Mouse (Mus musculus): ENCODE data around the gene Rtl10. TPM values are rescaled to one million over a fixed set of nuclear protein-coding genes. Genes with fewer than 3 reads are reported as not detected.
A peak's percentile ranks its signal among the peaks of the same experiment; 100 is the strongest.

Gene Rtl10
- polyA plus RNA-seq, 1 experiment from 2014 or later, result 4.5 TPM

DNA sequence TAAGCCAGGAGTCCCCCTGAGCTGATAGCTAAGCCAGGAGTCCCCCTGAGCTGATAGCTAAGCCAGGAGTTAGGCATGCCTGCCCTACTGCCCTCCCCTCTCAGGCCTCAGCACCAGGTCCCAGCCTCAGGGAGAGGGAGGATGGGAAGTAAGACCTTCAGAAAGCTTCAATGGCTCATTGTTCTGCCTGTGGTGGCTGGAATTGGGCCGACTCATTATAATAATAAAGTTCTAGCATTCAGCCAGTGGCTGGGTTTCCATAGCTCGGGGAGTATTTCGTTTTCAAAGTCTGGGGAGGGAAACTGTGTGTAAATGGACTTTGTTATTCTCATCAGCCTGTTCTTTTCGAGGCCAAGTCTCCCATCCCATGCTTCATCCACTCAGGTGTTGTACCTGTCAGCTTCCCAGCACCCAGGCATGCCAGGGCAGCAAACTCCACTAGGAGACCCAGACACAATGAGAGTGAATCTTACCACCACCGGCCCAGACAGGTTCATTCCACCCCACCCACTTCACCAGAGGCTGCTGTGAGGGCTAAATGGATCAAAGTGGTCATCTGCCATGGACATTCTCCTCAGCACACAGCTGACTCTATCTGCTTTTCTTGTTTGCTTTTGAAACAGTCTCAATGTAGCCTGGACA lies 13.8 kb upstream of the Rtl10 start:
- no peaks in the 10 kb centered on the region for H3K36me3 ChIP-seq
- no peak overlapping the region for H3K9ac ChIP-seq
- peaks cover 20% of the 10 kb centered on the region for H3K4me1 ChIP-seq (replicated peaks)
- no peak overlapping the region for H3K4me3 ChIP-seq
- H3K9me3 ChIP-seq, result no peaks in the 10 kb centered on the region
- peak; percentile 15; the same call in 1 of the 2 replicates for ATAC-seq (ENCODE audit: low read depth)
- no peak overlapping the region for H3K4me2 ChIP-seq
- H3K27ac ChIP-seq (replicated peaks), result no peak overlapping the region
- no peaks in the 10 kb centered on the region; the same call in 1 of the 2 replicates for H3K27me3 ChIP-seq
- 24% methylated on average over 5 of the region's 5 CpGs for WGBS

DNA sequence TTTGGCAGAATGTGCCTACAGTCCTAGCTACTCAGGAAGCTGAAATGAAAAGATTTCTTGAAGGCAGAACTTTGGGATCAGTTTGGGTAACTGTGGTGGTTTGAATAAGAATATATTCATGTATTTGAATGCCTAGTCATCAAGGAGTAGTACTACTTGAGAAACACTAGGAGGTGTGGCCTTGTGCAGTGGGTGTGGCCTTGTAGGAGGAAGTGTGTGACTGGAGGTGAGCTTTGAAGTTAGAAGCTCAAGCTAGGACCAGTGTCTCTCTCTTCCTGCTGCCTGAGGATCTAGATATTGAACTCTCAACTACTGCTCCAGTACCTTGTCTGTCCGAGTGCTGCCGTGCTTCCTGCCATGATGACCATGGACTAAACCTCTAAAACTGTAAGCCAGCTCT lies 12.6 kb upstream of the Rtl10 start:
- no peak overlapping the region for H3K27ac ChIP-seq (replicated peaks)
- no peaks in the 10 kb centered on the region; the same call in 1 of the 2 replicates for H3K27me3 ChIP-seq
- no peaks in the 10 kb centered on the region for H3K9me3 ChIP-seq
- no peak overlapping the region for H3K4me3 ChIP-seq
- ATAC-seq (ENCODE audit: low read depth), result no peak
- peaks cover 20% of the 10 kb centered on the region for H3K4me1 ChIP-seq (replicated peaks)
- no peaks in the 10 kb centered on the region for H3K36me3 ChIP-seq
- no peak overlapping the region for H3K4me2 ChIP-seq
- H3K9ac ChIP-seq, result no peak overlapping the region
- 92% methylated on average over 2 of the region's 2 CpGs for WGBS

DNA sequence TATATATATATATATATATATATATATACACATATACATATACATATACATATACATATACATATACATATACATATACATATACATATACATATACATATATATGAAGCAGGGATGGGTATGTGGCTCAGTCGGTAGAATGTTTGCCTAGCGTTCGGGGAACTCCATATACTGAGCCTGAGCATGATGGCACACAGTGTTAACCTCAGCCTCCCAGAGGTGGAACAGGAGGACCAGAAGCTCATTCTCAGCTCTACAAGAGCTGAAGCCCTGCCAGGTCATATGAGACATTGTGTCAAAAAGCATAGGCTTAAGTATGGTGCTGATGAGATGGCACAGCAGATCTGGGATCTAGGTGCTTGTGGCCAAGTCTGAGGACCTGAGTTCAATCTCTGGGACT lies 8.4 kb upstream of the Rtl10 start:
- Histone ChIP-seq H3K9me3 (no peaks in the 10 kb centered on the region; the same call in 1 of the 2 replicates), H3K27ac (replicated peaks) (no peak overlapping the region), H3K27me3 (no peaks in the 10 kb centered on the region), H3K9ac (no peak overlapping the region), H3K4me3 (no peak overlapping the region), H3K4me2 (no peak overlapping the region), H3K36me3 (no peaks in the 10 kb centered on the region), H3K4me1 (replicated peaks) (no peaks in the 10 kb centered on the region)
- ATAC-seq (ENCODE audit: low read depth), result no peak
- WGBS, result 96% methylated on average over 3 of the region's 3 CpGs

DNA sequence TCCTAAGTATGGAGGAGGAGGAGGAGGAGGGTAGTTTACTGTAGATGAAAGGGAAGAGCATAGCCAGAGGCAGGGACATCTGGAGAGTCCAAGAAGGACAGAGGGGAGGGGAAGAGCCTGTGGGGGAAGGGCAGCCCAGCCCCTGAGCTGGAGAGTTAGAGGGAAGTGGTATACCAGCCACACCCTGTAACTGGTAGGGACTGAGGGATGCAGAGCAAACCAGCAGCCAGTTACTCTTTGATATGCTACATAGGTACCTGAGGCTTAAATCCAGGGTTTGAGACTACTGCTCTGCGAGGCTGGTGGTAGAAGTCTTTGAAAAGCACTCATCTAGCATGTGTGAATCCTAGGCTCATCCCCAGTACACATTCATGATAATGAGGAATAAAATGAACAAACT lies 7.8 kb upstream of the Rtl10 start:
- no peak overlapping the region for H3K27ac ChIP-seq (replicated peaks)
- no peaks in the 10 kb centered on the region; the same call in 1 of the 2 replicates for H3K9me3 ChIP-seq
- WGBS, result 66% methylated on average over 1 of the region's 1 CpGs
- no peak for ATAC-seq (ENCODE audit: low read depth)
- H3K4me3 ChIP-seq, result no peak overlapping the region
- no peaks in the 10 kb centered on the region for H3K36me3 ChIP-seq
- no peaks in the 10 kb centered on the region for H3K27me3 ChIP-seq
- no peak overlapping the region for H3K4me2 ChIP-seq
- no peaks in the 10 kb centered on the region for H3K4me1 ChIP-seq (replicated peaks)
- no peak overlapping the region for H3K9ac ChIP-seq

DNA sequence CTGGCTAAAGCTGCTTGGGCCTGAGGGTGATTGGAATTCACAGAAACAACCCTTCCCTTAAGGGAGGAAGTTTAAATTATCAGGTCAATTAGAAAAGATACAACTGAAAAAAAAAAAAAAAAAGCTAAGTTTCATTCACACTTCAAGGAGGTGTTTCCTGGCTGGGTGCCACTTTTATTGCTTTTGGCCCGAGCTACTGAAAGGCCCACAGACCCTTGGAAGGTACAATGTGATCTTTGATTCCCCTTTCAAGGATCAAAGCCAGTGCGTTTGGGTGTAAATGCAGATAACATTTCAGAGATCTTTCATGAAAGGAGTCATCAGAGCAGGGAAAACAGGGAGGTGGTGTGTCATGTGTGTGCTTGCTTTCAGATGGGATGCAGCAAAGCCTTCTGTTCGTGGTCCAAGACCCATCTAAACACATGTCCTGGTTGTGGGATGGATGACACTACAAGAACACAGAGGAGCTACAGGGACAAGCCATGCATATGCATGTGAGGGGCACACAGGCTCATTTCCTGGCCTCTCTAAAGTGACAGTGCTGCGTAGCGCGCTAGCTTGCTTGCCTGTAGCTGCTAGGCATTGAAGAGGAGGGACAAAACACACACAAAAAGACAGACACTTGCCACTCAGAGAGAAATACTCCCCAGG lies 711 bp upstream of the Rtl10 start:
- Histone ChIP-seq H3K36me3 (peaks cover 16% of the 10 kb centered on the region), H3K27ac (replicated peaks) (peak overlapping the region; percentile 95), H3K9me3 (no peaks in the 10 kb centered on the region; the same call in 1 of the 2 replicates), H3K9ac (peak overlapping the region; percentile 81), H3K27me3 (no peaks in the 10 kb centered on the region), H3K4me3 (peak overlapping the region; percentile 79), H3K4me1 (replicated peaks) (peaks cover 27% of the 10 kb centered on the region), H3K4me2 (peak overlapping the region; percentile 80)
- ATAC-seq (ENCODE audit: low read depth), result peak; percentile 66
- 4% methylated on average over 6 of the region's 6 CpGs for WGBS

DNA sequence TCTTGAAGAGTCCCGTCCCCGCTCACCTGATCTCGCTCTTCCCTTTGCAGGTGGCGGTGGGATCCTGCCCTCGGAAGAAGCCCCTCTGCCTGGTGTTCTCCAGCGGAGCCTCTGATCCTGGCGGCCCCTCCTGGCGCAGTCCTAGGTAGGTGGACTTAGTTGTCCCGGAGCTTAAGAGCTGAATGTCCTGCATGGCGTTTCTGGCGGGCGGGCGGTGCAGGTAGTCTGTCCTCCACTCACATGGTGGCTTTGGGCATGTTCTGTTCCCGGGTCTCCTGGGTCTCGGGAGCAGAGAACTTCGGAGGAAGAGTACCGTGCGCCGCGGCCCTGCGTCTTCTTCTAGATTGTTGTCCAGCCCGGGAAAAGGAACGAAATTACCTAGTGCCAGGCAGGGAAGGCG lies 295 bp downstream of the Rtl10 start:
- Histone ChIP-seq H3K9me3 (no peaks in the 10 kb centered on the region; the same call in 1 of the 2 replicates), H3K36me3 (peaks cover 24% of the 10 kb centered on the region), H3K9ac (peak overlapping the region; percentile 81), H3K4me2 (peak overlapping the region; percentile 80), H3K27ac (replicated peaks) (peak overlapping the region; percentile 95), H3K27me3 (no peaks in the 10 kb centered on the region), H3K4me1 (replicated peaks) (peaks cover 27% of the 10 kb centered on the region), H3K4me3 (peak overlapping the region; percentile 79)
- ATAC-seq (ENCODE audit: low read depth), result peak; percentile 3; the same call in 1 of the 2 replicates
- under 1% methylated on average over 24 of the region's 24 CpGs for WGBS

DNA sequence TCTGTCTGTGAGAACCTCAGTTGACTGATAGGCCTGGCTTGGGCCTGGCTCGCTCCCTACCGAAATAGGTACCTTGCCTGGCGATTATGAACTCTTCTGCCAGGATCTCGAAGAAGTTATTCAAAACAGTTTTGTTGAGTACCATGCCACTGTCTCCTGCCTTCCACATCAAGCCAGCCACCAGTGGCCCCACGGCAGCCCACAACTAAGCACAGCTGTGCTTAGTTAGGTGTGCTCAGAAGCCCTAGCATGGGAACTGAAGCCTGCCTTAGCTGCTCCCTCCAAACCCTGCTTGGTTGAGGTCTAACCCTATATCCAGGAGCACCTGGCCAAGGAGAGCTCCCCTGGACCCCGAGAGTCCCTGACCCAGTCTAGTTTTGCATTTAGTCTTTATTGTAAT lies 2.8 kb downstream of the Rtl10 start:
- Histone ChIP-seq H3K27me3 (no peaks in the 10 kb centered on the region), H3K4me2 (no peak overlapping the region), H3K4me3 (no peak overlapping the region), H3K9ac (no peak overlapping the region), H3K36me3 (peaks cover 32% of the 10 kb centered on the region), H3K9me3 (no peaks in the 10 kb centered on the region), H3K27ac (replicated peaks) (no peak overlapping the region), H3K4me1 (replicated peaks) (peaks cover 27% of the 10 kb centered on the region)
- WGBS, result 96% methylated on average over 6 of the region's 6 CpGs
- ATAC-seq (ENCODE audit: low read depth), result no peak

DNA sequence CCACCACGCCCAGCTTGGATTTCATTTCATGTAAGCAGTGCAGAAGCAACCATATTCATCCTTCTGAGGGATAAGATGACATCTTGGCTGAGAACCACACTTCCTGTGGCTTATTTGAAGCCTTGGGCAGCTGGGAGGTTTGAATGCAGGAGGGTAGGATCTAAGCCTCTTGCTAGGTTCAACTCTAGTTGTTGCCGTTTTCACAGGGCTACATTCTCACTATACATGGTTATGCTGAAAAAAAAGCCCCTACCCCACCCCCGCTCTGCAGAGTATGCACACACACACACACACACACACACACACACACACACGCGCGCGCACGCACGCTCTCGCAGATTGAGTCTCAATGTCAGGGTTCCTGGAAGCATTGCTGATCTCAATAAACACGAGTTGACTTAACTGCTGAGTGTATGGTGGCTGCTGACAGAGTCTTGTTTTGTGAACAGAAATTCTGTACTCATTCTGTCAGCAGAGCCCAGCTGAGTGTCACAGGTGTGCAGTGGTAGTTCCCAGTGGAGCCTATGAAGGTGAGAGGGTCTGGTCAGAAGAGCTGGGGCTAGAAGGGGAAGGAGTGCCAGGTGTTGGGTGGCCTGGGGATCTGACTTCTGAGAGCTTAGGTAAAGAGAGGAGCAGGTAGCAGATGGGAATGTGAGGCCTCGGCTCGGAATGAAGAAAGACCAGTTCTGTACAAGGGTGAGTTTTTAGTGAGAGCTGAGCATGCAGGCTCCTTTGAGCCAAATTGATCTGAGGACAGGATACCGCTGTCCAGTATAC lies 5.1 kb downstream of the Rtl10 start:
- Histone ChIP-seq H3K4me3 (no peak overlapping the region), H3K27me3 (no peaks in the 10 kb centered on the region), H3K4me1 (replicated peaks) (peaks cover 18% of the 10 kb centered on the region), H3K4me2 (no peak overlapping the region), H3K9ac (no peak overlapping the region), H3K9me3 (no peaks in the 10 kb centered on the region), H3K36me3 (peaks cover 32% of the 10 kb centered on the region), H3K27ac (replicated peaks) (no peak overlapping the region)
- WGBS, result 96% methylated on average over 14 of the region's 14 CpGs
- no peak for ATAC-seq (ENCODE audit: low read depth)

DNA sequence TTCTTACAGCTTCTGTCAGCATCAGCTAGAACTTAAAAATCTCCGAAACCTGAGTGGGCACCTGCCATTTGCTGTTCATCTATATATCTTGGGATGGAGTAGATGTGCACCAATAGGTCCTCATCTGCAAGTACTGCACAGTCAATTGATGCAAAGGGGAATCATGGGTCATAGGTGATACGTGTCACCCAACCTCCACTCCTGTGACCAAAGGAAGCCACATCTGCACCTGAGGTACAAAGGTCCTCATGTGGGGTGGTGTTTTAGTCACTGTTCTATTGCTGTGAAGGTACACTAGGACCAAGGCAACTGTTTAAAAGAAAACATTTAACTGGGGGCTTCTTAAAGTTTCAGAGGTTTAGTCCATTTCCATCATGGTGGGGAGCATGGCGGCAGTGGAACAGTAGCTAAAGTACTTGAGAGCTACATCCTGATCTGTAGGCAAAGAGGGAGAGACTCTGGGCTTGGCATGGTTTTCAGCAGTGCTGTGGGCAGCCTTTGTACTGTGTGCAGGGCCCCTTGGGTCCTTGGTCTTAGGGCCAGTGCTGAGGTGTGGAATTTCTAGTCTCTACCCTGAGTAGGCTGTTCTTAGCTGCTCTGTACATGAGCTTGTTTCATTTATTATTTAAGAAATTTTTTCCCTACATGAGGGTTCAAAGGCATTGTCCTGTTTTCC lies 8.0 kb downstream of the Rtl10 start:
- Histone ChIP-seq H3K4me3 (no peak overlapping the region), H3K4me1 (replicated peaks) (no peaks in the 10 kb centered on the region), H3K27me3 (no peaks in the 10 kb centered on the region), H3K4me2 (no peak overlapping the region), H3K9me3 (no peaks in the 10 kb centered on the region), H3K36me3 (peaks cover 23% of the 10 kb centered on the region), H3K27ac (replicated peaks) (no peak overlapping the region), H3K9ac (no peak overlapping the region)
- ATAC-seq (ENCODE audit: low read depth), result no peak
- 97% methylated on average over 3 of the region's 3 CpGs for WGBS

DNA sequence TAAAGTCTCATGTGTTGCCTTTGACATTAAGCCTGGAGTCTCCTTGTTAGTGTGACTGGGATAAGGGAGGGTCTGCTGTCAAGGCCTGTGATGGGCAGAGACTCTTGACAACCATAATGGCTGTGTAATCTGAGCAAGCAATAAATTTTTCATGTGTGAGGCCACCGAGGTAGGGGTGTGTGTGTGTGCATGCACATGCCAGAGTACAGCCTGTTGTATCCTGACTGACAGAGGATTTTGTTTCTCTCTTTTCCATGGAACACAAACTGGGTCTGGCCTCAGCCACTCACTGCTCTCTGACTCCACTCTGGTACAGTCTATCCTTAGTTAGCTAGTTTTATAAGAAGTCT lies 8.5 kb downstream of the Rtl10 start:
- ATAC-seq (ENCODE audit: low read depth), result no peak
- Histone ChIP-seq H3K27ac (replicated peaks) (no peak overlapping the region), H3K4me3 (no peak overlapping the region), H3K4me2 (no peak overlapping the region), H3K36me3 (peaks cover 18% of the 10 kb centered on the region), H3K9ac (no peak overlapping the region), H3K27me3 (no peaks in the 10 kb centered on the region), H3K4me1 (replicated peaks) (no peaks in the 10 kb centered on the region), H3K9me3 (no peaks in the 10 kb centered on the region)
- 42% methylated on average over 1 of the region's 1 CpGs for WGBS

DNA sequence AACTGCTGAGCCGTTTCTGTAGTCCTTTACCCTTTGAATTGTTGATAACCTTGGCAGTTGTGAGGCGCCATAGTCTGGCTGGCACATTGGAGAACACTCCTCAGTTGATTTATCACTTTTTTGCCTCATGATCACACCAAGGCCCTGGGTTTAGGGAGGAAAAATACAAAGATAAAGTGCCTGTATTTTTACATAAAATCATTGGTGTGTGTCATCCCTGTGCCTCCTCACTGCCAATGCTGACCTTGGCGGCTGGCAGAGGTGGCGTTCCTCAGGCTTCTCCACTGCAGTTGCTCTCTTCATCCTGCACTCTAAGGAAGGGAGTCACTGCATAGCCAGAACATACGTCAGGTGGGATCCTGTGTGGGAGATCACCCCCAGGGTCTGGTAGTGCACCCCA lies 13.0 kb downstream of the Rtl10 start:
- Histone ChIP-seq H3K36me3 (no peaks in the 10 kb centered on the region), H3K27me3 (no peaks in the 10 kb centered on the region), H3K9me3 (no peaks in the 10 kb centered on the region), H3K4me1 (replicated peaks) (no peaks in the 10 kb centered on the region), H3K27ac (replicated peaks) (no peak overlapping the region), H3K9ac (no peak overlapping the region), H3K4me2 (no peak overlapping the region), H3K4me3 (no peak overlapping the region)
- ATAC-seq (ENCODE audit: low read depth), result no peak
- WGBS, result 86% methylated on average over 5 of the region's 5 CpGs

DNA sequence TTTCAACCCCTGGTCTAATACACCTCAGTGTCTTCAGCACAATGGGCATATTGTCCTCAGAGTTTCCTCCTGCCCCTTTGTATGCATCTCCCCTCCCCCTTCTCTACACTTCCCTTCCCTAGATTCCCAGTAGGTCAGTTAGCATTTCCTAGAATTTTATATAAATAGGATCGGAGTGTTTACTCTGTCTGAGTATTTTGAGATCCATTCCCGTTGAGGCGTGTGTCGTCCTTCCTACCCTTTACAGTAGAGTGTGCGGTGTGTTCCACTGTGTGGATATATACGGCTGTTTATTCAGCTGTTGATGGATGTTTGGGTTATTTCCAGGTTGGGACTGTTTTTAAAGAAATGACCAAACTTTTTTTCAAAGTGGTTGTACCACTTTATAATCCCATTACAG lies 14.8 kb downstream of the Rtl10 start:
- no peaks in the 10 kb centered on the region for H3K27me3 ChIP-seq
- ATAC-seq (ENCODE audit: low read depth), result no peak
- 76% methylated on average over 6 of the region's 6 CpGs for WGBS
- H3K4me3 ChIP-seq, result no peak overlapping the region
- no peaks in the 10 kb centered on the region for H3K9me3 ChIP-seq
- H3K4me1 ChIP-seq (replicated peaks), result no peaks in the 10 kb centered on the region
- no peak overlapping the region for H3K4me2 ChIP-seq
- H3K27ac ChIP-seq (replicated peaks), result no peak overlapping the region
- H3K36me3 ChIP-seq, result no peaks in the 10 kb centered on the region
- no peak overlapping the region for H3K9ac ChIP-seq
